Mouse (Mus musculus) E14TG2a.4 (cell line): ENCODE data around the gene Ubash3a.

Experiments used
- CTCF ChIP-seq: conservative IDR thresholded peaks from 2 replicates; pipeline ENCODE4 v1.5.1; 2014; ENCODE audit warnings: low read length
- POU5F1 ChIP-seq: IDR thresholded peaks from 2 replicates; pipeline ENCODE4 v1.6.1; 2014; ENCODE audit warnings: low read length, borderline replicate concordance

DNA sequence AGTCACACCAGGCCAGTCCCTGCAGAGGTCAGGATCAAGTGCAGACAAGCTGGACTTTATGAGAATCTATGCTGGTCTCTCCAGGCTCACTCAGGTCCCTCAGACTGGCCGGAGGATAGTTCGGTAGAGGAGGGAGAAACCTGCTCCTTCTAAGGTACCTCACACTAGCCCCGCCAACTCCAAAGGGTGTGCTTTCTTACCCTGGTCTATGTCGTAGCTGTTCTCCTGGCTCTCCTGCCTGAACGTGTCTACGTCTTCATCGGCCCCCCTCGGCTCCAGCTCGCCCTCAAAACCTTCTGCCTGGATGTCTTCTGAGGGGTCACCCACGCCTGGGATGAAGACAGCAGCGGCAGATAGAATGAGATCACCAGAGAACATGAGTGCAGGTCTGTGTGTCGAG, 50.2 kb downstream of the Ubash3a start:
- TF ChIP-seq CTCF = no peak
- TF ChIP-seq POU5F1 = no peak
